Mouse (Mus musculus): Measurements from ENCODE around the gene Arhgap23. TPM values are rescaled to one million over a fixed set of nuclear protein-coding genes. Genes with fewer than 3 reads are reported as not detected.
A peak's percentile ranks its signal among the peaks of the same experiment; 100 is the strongest.

Arhgap23 gene
- total RNA-seq, 2 experiments from 2014 or later: 22.1 to 25.4 TPM

- DNase-seq (ENCODE audit: low spot score in 2 of 2): no peak
These were observed 47.2 kb downstream of the Arhgap23 start for GRCm38 (mm10) chr11:97462538-97462937.

- no peak for DNase-seq (ENCODE audit: low spot score in 2 of 2)
These were observed 47.8 kb downstream of the Arhgap23 start for GRCm38 (mm10) chr11:97463166-97463565.

GRCm38 (mm10) chr11:97463991-97464390 is 48.7 kb downstream of the Arhgap23 start:
- DNase-seq (ENCODE audit: low spot score in 2 of 2): no peak

- no peak for DNase-seq (ENCODE audit: low spot score in 2 of 2)
These were observed 50.6 kb downstream of the Arhgap23 start for GRCm38 (mm10) chr11:97465957-97466356.

- no peak for DNase-seq (ENCODE audit: low spot score in 2 of 2)
These were observed 51.3 kb downstream of the Arhgap23 start for GRCm38 (mm10) chr11:97466444-97467160.

GRCm38 (mm10) chr11:97468639-97469287 is 53.4 kb downstream of the Arhgap23 start:
- DNase-seq (ENCODE audit: low spot score in 2 of 2): peak; percentile 83 to 88

GRCm38 (mm10) chr11:97469828-97470227 is 54.5 kb downstream of the Arhgap23 start:
- DNase-seq (ENCODE audit: low spot score in 2 of 2): no peak

GRCm38 (mm10) chr11:97471276-97471675 is 55.9 kb downstream of the Arhgap23 start:
- no peak for DNase-seq (ENCODE audit: low spot score in 2 of 2)

- DNase-seq (ENCODE audit: low spot score in 2 of 2): peak; percentile 36 to 44
These were observed 61.2 kb downstream of the Arhgap23 start for GRCm38 (mm10) chr11:97476334-97477095.

GRCm38 (mm10) chr11:97477431-97477830 is 62.1 kb downstream of the Arhgap23 start:
- peak in 1 of 2 experiments; percentile 19 for DNase-seq (ENCODE audit: low spot score in 2 of 2)

GRCm38 (mm10) chr11:97478345-97478744 is 63.0 kb downstream of the Arhgap23 start:
- no peak for DNase-seq (ENCODE audit: low spot score in 2 of 2)

- DNase-seq (ENCODE audit: low spot score in 2 of 2): no peak
These were observed 63.8 kb downstream of the Arhgap23 start for GRCm38 (mm10) chr11:97479085-97479484.

- no peak for DNase-seq (ENCODE audit: low spot score in 2 of 2)
These were observed 64.5 kb downstream of the Arhgap23 start for GRCm38 (mm10) chr11:97479824-97480223.

GRCm38 (mm10) chr11:97485661-97486060 is 70.3 kb downstream of the Arhgap23 start:
- DNase-seq (ENCODE audit: low spot score in 2 of 2): no peak

- no peak for DNase-seq (ENCODE audit: low spot score in 2 of 2)
These were observed 72.3 kb downstream of the Arhgap23 start for GRCm38 (mm10) chr11:97487656-97488055.

- DNase-seq (ENCODE audit: low spot score in 2 of 2): peak; percentile 76 to 83
These were observed 74.4 kb downstream of the Arhgap23 start for GRCm38 (mm10) chr11:97489589-97490324.

GRCm38 (mm10) chr11:97491640-97492039 is 76.3 kb downstream of the Arhgap23 start:
- DNase-seq (ENCODE audit: low spot score in 2 of 2): no peak

GRCm38 (mm10) chr11:97492836-97493235 is 77.5 kb downstream of the Arhgap23 start:
- DNase-seq (ENCODE audit: low spot score in 2 of 2): no peak

- DNase-seq (ENCODE audit: low spot score in 2 of 2): no peak
These were observed 82.2 kb downstream of the Arhgap23 start for GRCm38 (mm10) chr11:97497543-97497942.

- DNase-seq (ENCODE audit: low spot score in 2 of 2): no peak
These were observed 84.8 kb downstream of the Arhgap23 start, which contains the start of gene 4933428G20Rik for GRCm38 (mm10) chr11:97499865-97500719. 4933428G20Rik (minus strand) TSS chr11:97500340.

Measured in adrenal gland, adult 18-20 months (tissue).